Mouse (Mus musculus): ENCODE measurements at regions not wholly inside any gene's neighbourhood (a gene's known extent, or its start where the extent isn't known, plus 50 kb on each side); places are given as distances from the start of the nearest gene placed in this dataset.

- CTCF ChIA-PET: no interaction called here
- POLR2A ChIA-PET: interaction anchor here in 1 of 4 experiments (0.5 kb wide), 1 partner anchor 538 kb away, joined by 3 read pairs; no protein-coding TSS in a partner anchor
Observed at GRCm38 (mm10) chr16:9336063-9336462, 506.2 kb downstream of the 1810013L24Rik start.

- CTCF ChIA-PET: no interaction called here
- POLR2A ChIA-PET: interaction anchor here in 1 of 4 experiments (0.7 to 0.8 kb wide), 2 partner anchors 36 to 479 kb away, joined by 3 read pairs; no protein-coding TSS in a partner anchor
Observed at GRCm38 (mm10) chr16:9339456-9339855, 509.6 kb downstream of the 1810013L24Rik start.

DNA sequence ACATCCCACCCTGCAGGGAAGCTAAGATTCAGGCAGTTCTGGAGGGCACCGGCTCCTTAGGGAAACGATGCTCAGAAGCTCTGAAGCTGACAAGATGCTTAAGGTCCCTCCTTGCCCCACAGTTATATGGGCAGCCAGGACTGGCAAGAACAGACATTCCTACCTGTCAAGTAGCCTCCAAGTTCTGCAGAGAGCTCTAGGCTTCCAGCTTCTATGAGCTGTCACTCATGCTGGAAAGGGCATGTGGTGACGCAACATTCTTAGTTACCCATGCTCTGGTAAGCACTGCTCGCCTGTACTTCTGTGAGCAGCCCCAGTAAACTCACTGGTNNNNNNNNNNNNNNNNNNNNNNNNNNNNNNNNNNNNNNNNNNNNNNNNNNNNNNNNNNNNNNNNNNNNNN, 511.3 kb downstream of the 1810013L24Rik start:
- ChIA-PET CTCF (interaction anchor here in 1 of 4 experiments (0.6 kb wide), 1 partner anchor 97 kb away, joined by 3 read pairs; no protein-coding TSS in a partner anchor), POLR2A (no interaction called here)

- ChIA-PET CTCF (no interaction called here), POLR2A (interaction anchor here in 3 of 4 experiments (0.6 to 1.4 kb wide), 10 partner anchors 37 to 1031 kb away, joined by 3 to 9 read pairs (median 4); no protein-coding TSS in a partner anchor)
Observed at GRCm38 (mm10) chr16:9353811-9354210, 523.9 kb downstream of the 1810013L24Rik start.

- CTCF ChIA-PET: no interaction called here
- POLR2A ChIA-PET: interaction anchor here in 3 of 4 experiments (0.6 to 1.3 kb wide), 8 partner anchors 37 to 1030 kb away, joined by 3 to 7 read pairs (median 4); no protein-coding TSS in a partner anchor
Observed at GRCm38 (mm10) chr16:9354331-9355030, 524.6 kb downstream of the 1810013L24Rik start.

DNA sequence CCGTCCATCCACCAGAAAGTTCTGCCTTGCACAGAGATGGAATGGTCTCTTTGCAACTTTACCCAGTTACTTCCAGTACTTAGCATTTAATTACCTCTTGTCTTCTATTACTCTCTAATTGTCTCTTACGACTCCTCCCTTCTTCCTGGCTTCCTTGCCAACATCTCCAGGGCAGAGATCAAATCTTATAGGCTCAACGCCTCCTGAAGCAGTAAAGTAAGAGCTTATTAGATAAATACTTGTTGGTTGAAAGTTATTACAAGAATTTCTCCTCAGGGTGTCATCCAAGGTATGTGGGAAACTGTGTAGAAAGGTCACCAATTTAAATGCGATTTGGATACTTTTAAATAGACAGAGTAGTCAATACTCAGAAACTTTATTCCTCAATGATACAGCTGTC, 528.8 kb downstream of the 1810013L24Rik start:
- ChIA-PET POLR2A (interaction anchor here in 1 of 4 experiments (0.6 kb wide), 1 partner anchor 447 kb away, joined by 6 read pairs; no protein-coding TSS in a partner anchor), CTCF (no interaction called here)

GRCm38 (mm10) chr16:9359399-9360135, 529.7 kb downstream of the 1810013L24Rik start:
- ChIA-PET CTCF (no interaction called here), POLR2A (interaction anchor here in 1 of 4 experiments (0.6 kb wide), 1 partner anchor 448 kb away, joined by 6 read pairs; no protein-coding TSS in a partner anchor)

- ChIA-PET POLR2A (no interaction called here), CTCF (no interaction called here)
Observed at GRCm38 (mm10) chr16:9360741-9361255, 530.9 kb downstream of the 1810013L24Rik start.

- ChIA-PET POLR2A (no interaction called here), CTCF (no interaction called here)
Observed at GRCm38 (mm10) chr16:9362116-9362515, 532.2 kb downstream of the 1810013L24Rik start.

- CTCF ChIA-PET: no interaction called here
- POLR2A ChIA-PET: no interaction called here
Observed at GRCm38 (mm10) chr16:9364105-9364504, 534.2 kb downstream of the 1810013L24Rik start.

DNA sequence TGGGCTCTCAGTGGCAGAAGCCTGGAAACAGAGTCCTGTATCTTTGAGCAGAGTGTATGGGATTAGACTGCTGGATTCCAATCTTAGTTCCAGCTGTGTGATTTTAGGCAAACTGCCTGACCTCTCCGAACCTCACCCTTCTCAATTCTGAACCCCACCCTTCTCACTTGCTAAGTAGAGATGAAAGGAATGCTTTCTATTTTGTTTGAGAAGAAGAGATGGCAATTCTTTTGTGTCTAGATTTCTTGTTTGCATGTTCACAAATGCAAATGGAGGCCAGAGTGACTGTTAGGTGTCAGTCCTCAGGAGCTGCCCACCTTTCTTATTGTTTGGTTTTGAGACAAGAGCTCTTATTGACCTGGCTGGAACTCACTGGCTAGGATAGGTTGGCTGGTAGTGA, 561.1 kb downstream of the 1810013L24Rik start:
- ChIA-PET CTCF (no interaction called here), POLR2A (interaction anchor here (0.8 to 1.8 kb wide), 14 partner anchors 10 to 425 kb away, joined by 3 to 5 read pairs (median 4); no protein-coding TSS in a partner anchor)

GRCm38 (mm10) chr16:9404736-9405135, 574.8 kb downstream of the 1810013L24Rik start:
- ChIA-PET POLR2A (no interaction called here), CTCF (no interaction called here)

DNA sequence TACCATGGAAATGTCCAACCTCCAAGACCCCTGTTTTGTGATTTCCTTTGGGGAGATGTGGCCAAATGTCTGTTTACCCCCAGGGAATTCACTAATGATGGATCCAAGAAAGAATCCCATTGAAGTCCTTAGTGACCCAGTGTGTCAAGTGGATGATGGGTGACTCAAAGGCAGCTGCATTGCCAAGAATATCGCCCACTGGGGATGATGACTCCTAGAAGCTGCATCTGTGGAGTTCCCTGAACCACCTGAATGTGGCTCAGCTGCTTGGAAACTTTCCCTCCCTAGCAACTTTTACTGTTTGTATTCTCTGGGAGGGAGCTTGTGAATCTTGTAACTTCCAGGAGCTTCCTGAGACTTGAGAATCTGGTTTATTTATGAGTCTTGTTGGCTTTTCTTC, 578.3 kb downstream of the 1810013L24Rik start:
- CTCF ChIA-PET: no interaction called here
- POLR2A ChIA-PET: no interaction called here

DNA sequence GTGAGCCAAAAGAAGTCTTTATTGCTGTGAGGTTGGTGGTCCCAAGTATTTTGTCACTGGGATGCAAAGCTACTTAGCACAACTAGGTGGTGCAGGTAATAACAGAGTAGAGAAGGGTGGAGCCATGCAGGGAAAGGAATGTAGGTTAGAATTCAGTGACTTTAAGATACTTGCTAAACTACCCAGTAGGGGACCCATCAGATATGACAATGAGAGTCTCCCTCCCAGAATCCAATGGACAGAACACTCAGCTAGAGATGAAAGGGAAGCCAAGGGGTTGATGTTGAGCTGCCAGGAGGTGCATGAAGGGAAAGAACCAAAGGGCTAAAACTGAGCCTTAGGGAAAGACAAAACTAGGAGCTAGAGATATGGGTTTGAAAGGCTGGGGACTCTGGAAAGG, 564.9 kb downstream of the Grin2a start:
- POLR2A ChIA-PET: no interaction called here
- CTCF ChIA-PET: no interaction called here

GRCm38 (mm10) chr16:9439300-9439856, 556.0 kb downstream of the Grin2a start:
- POLR2A ChIA-PET: interaction anchor here in 1 of 4 experiments (0.7 kb wide), 1 partner anchor 438 kb away, joined by 3 read pairs; no protein-coding TSS in a partner anchor
- CTCF ChIA-PET: interaction anchor here in 1 of 4 experiments (0.7 kb wide), 1 partner anchor 52 kb away, joined by 3 read pairs; no protein-coding TSS in a partner anchor

- ChIA-PET POLR2A (no interaction called here), CTCF (no interaction called here)
Observed at GRCm38 (mm10) chr16:9439891-9440290, 555.5 kb downstream of the Grin2a start.

GRCm38 (mm10) chr16:9452058-9452457, 543.3 kb downstream of the Grin2a start:
- ChIA-PET POLR2A (no interaction called here), CTCF (interaction anchor here in 1 of 4 experiments (0.5 kb wide), 1 partner anchor 735 kb away, joined by 3 read pairs; no protein-coding TSS in a partner anchor)

DNA sequence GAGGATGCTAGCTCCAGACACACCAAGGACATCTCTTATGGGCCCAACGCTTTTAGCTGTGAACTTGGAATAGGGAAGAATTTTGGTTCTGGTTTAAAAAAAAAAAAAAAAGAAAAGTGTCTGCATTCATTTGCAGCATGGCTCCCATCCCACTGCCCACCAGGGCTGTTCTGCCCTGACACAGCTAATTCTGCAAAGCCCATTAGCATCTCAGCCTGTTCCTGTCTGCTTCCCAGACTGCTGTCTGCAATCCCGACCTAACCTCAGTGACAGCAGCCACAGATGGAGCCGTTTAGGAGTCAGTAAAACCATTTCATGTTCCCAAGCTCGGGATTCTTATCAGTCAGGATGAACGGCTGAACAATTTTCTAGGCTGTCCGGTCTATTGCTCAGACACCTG, 537.8 kb downstream of the Grin2a start:
- POLR2A ChIA-PET: interaction anchor here in 1 of 4 experiments (0.7 kb wide), 2 partner anchors 11 to 129 kb away, joined by 3 read pairs; no protein-coding TSS in a partner anchor
- CTCF ChIA-PET: interaction anchor here in 2 of 4 experiments (0.6 kb wide), 2 partner anchors 147 to 363 kb away, joined by 3 to 6 read pairs; no protein-coding TSS in a partner anchor

DNA sequence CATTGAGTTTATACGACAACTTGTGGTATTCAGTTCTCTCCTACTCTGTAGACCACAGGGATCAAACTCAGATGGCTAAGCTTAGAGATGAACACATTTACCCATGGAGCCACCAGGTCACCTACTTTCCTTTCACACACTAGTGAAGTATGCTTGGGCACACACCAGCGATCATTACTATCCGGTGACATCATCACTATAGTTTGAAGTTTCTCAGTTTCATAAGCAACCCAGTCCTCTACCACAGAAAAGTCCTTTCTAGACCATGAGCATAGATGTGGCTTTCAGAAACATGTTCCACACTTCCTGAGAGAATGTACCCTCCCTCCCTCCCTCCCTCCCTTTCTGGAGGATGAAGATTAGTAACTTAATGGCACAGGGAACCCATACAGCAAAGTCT, 532.9 kb downstream of the Grin2a start:
- POLR2A ChIA-PET: no interaction called here
- CTCF ChIA-PET: no interaction called here

All from embryonic stem cell, embryonic (primary cell).